Mouse (Mus musculus) common myeloid progenitor, adult 5-6 weeks (primary cell): ENCODE results near the gene 4931422A03Rik. TPM values are rescaled to one million over a fixed set of nuclear protein-coding genes. Genes with fewer than 3 reads are reported as not detected.
"Not testable (repeated sequence)": the region's sequence is repeated elsewhere in the genome, so short reads cannot be mapped to it uniquely, and the experiment has no call there.

Experiments used
- ATAC-seq: replicated peaks from 2 replicates; pipeline ENCODE4 v1.8.0; 2016; ENCODE audit warnings: low read depth, mild to moderate bottlenecking, moderate TSS enrichment, inconsistent platforms; ENCODE audit not compliant: poor library complexity, severe bottlenecking
- total RNA-seq: library from RNA; stranded (forward); fragments of 200-1000, 187-1606 nt; gene quantifications from 2 replicates; pipeline ENCODE4 v1.2.3, GENCODE M21; 2017

The 4931422A03Rik gene
- total RNA-seq, 1 experiment from 2014 or later, result 0.96 TPM

- 0 out of 2 replicates have a peak, but pooled peaks have one; percentile 16 for ATAC-seq
Observed at GRCm38 (mm10) chr2:104029074-104029473, 913 bp upstream of the 4931422A03Rik start.

GRCm38 (mm10) chr2:104027458-104028138 lies 563 bp downstream of the 4931422A03Rik start, which contains the start of gene Fbxo3:
TSS of gene Fbxo3 (plus strand) at chr2:104027721.
- ATAC-seq, result peak; percentile 69

GRCm38 (mm10) chr2:104024656-104025055 lies 3.5 kb downstream of the 4931422A03Rik start:
- ATAC-seq, result no peak

- ATAC-seq, result no peak
Observed at GRCm38 (mm10) chr2:104023096-104023495, 5.1 kb downstream of the 4931422A03Rik start.

GRCm38 (mm10) chr2:104008853-104009252 lies 19.3 kb downstream of the 4931422A03Rik start:
- not testable (repeated sequence) for ATAC-seq

- ATAC-seq, result no peak
Observed at GRCm38 (mm10) chr2:104007793-104008519, 20.2 kb downstream of the 4931422A03Rik start.

- peak; percentile 83 for ATAC-seq
Observed at GRCm38 (mm10) chr2:104002711-104003413, 25.3 kb downstream of the 4931422A03Rik start.

- ATAC-seq, result no peak
Observed at GRCm38 (mm10) chr2:104001861-104002260, 26.3 kb downstream of the 4931422A03Rik start.

GRCm38 (mm10) chr2:104001076-104001475 lies 27.1 kb downstream of the 4931422A03Rik start:
- peak; percentile 79 for ATAC-seq

GRCm38 (mm10) chr2:103992618-103993332 lies 35.4 kb downstream of the 4931422A03Rik start:
- ATAC-seq, result no peak

- ATAC-seq, result no peak
Observed at GRCm38 (mm10) chr2:103992162-103992561, 36.0 kb downstream of the 4931422A03Rik start.

- ATAC-seq, result no peak
Observed at GRCm38 (mm10) chr2:103991303-103991702, 36.9 kb downstream of the 4931422A03Rik start.

GRCm38 (mm10) chr2:103989724-103990123 lies 38.4 kb downstream of the 4931422A03Rik start:
- no peak for ATAC-seq

GRCm38 (mm10) chr2:103987595-103987994 lies 40.6 kb downstream of the 4931422A03Rik start:
- ATAC-seq, result not testable (repeated sequence)

GRCm38 (mm10) chr2:103983146-103983545 lies 45.0 kb downstream of the 4931422A03Rik start:
- no peak for ATAC-seq

- ATAC-seq, result peak; percentile 66
Observed at GRCm38 (mm10) chr2:103982250-103982649, 45.9 kb downstream of the 4931422A03Rik start.

GRCm38 (mm10) chr2:103977716-103978115 lies 50.4 kb downstream of the 4931422A03Rik start:
- no peak for ATAC-seq

GRCm38 (mm10) chr2:103977216-103977615 lies 50.9 kb downstream of the 4931422A03Rik start:
- 0 out of 2 replicates have a peak, but pooled peaks have one; percentile 3 for ATAC-seq

- peak; percentile 34 for ATAC-seq
Observed at GRCm38 (mm10) chr2:103975904-103976303, 52.3 kb downstream of the 4931422A03Rik start.

- ATAC-seq, result no peak
Observed at GRCm38 (mm10) chr2:103971838-103972237, 56.3 kb downstream of the 4931422A03Rik start.
